Mouse (Mus musculus): ENCODE results near the gene Zfp664.

DNA sequence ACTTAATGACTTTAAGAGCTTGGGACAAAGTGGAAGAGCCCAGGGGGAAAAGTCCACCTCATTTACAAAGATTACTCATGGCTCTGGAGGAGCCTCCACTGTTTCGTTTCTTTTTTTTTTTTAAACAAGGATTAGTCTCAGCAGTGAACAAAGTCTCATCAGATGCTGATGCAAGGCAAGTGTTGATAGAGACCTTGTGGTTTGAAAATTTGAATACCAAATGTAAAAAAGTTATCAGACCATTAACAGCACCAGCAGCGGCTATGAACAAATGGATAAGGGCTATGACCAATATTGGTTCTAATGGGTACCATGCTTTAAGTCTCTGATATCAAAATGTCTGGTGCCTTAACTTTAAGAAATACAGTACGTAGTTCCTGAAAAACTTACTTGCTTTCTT, 13.5 kb upstream of the Zfp664 start:
- no peak for TF ChIP-seq CTCF (IDR thresholded peaks at IDR 0.05)
- no peak for TF ChIP-seq EP300 (IDR thresholded peaks at IDR 0.05)
